Mouse (Mus musculus): ENCODE measurements around the gene Clec2h.

The Clec2h gene

DNA sequence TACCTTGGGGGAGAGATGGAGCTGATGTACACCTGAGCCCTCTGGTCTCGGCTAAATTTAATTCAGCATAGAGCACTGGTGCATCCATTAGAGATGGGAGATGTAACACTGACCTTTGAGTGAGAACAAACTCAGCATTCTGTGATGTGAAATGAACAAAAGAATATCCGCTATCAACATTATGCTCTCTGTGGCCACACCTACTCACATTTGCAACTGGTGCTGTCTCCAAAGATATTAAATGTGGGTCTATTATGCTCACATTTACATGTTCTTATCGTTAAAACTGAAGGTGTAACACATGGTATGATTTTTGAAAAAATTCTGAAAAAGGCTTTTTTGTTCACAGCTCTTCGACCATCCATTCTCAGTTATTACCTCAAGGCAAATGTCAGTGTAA lies 60.8 kb downstream of the Clec2h start, which contains the start of gene Klrb1:
Gene Klrb1, minus strand, starts transcription at position 101 of the 400 bp plus-strand sequence.
- no peak for ATAC-seq (ENCODE audit: insufficient number of reproducible peaks, low FRiP score, low TSS enrichment)

All from cerebellum, adult (tissue).